Mouse (Mus musculus) CH12.LX (cell line): ENCODE measurements at regions not wholly inside any gene's neighbourhood (a gene's known extent, or its start where the extent isn't known, plus 50 kb on each side); places are given as distances from the start of the nearest gene placed in this dataset.

Experiments
- DNase-seq: peaks from one replicate; pipeline ENCODE4 v3.0.0-alpha.2; 2013; ENCODE audit errors: extremely low read depth
- H3K27ac ChIP-seq: 2 replicates; pipeline ENCODE4 v1.5.1; 2012; ENCODE audit warnings: low read depth, mild to moderate bottlenecking, control low read depth, moderate library complexity; ENCODE audit not compliant: insufficient read depth
- H3K27me3 ChIP-seq: replicated peaks from 2 replicates; pipeline ENCODE3; 2012; ENCODE audit warnings: inconsistent platforms
- H3K36me3 ChIP-seq, 2 experiments: replicated peaks in 1 of 2; 2 replicates each; pipeline versions ENCODE3 to v1.6.1; 2012; ENCODE audit warnings: inconsistent platforms in 1 of 2, low read length in 1 of 2, mild to moderate bottlenecking in 1 of 2, mixed read lengths in 1 of 2, moderate library complexity in 1 of 2; ENCODE audit not compliant: control insufficient read depth in 1 of 2, insufficient read depth in 1 of 2
- H3K4me1 ChIP-seq, 2 experiments: 2 replicates each; pipeline ENCODE4 v1.6.1; 2012; ENCODE audit warnings: inconsistent platforms in 1 of 2, moderate library complexity in 1 of 2; ENCODE audit not compliant: insufficient read depth in 2 of 2, control insufficient read depth in 1 of 2
- H3K4me2 ChIP-seq: 2 replicates; pipeline ENCODE4 v1.6.1; 2012; ENCODE audit warnings: low read depth, mild to moderate bottlenecking, control low read depth; ENCODE audit not compliant: poor library complexity, insufficient read depth, severe bottlenecking
- H3K4me3 ChIP-seq, 3 experiments: fragments of 150-350 bp in 1 of 3; sonication (generic) in 1 of 3; replicated peaks in 1 of 3; 2 replicates each; pipeline versions ENCODE3 to v1.5.1; 2011 to 2012; ENCODE audit warnings: low read depth in 2 of 3, low read length in 2 of 3, mild to moderate bottlenecking in 2 of 3, moderate library complexity in 2 of 3, control low read depth in 1 of 3, improper control_type of control experiment in 1 of 3, inconsistent platforms in 1 of 3, mixed read lengths in 1 of 3; ENCODE audit not compliant: poor library complexity in 1 of 3
- H3K79me2 ChIP-seq: replicated peaks from 2 replicates; pipeline ENCODE4 v1.6.1; 2012; ENCODE audit warnings: mild to moderate bottlenecking, moderate library complexity; ENCODE audit not compliant: control insufficient read depth, poor library complexity, insufficient read depth, severe bottlenecking; ENCODE audit errors: extremely low read depth
- H3K9ac ChIP-seq: 2 replicates; pipeline ENCODE4 v1.6.1; 2012; ENCODE audit warnings: low read depth, mild to moderate bottlenecking, control low read depth, moderate library complexity; ENCODE audit not compliant: insufficient read depth
- H3K9me3 ChIP-seq: replicated peaks from 2 replicates; pipeline ENCODE3; 2012; ENCODE audit warnings: low read length, inconsistent platforms, mixed read lengths
- ETS1 ChIP-seq: conservative IDR thresholded peaks from 2 replicates; pipeline ENCODE4 v1.6.1; 2012; ENCODE audit warnings: low read depth, mild to moderate bottlenecking, inconsistent platforms, low read length, improper control_type of control experiment, moderate library complexity
- HCFC1 ChIP-seq: IDR thresholded peaks from 2 replicates; pipeline ENCODE4 v1.6.1; 2012; ENCODE audit warnings: low read depth, mild to moderate bottlenecking, inconsistent platforms, low read length, improper control_type of control experiment
- MAX ChIP-seq: IDR thresholded peaks from 2 replicates; pipeline ENCODE4 v1.6.1; 2011; ENCODE audit warnings: low read length, improper control_type of control experiment
- PAX5 ChIP-seq: IDR thresholded peaks from 2 replicates; pipeline ENCODE4 v1.6.1; 2012; ENCODE audit warnings: low read length, inconsistent platforms, mixed read lengths
- RAD21 ChIP-seq: IDR thresholded peaks from 2 replicates; pipeline ENCODE4 v1.6.1; 2011; ENCODE audit warnings: low read depth, mild to moderate bottlenecking, low read length, improper control_type of control experiment, moderate library complexity
- RCOR1 ChIP-seq: conservative IDR thresholded peaks from 2 replicates; pipeline ENCODE4 v1.6.1; 2012; ENCODE audit warnings: low read depth, mild to moderate bottlenecking, inconsistent platforms, low read length, improper control_type of control experiment
- SMC3 ChIP-seq: IDR thresholded peaks from 2 replicates; pipeline ENCODE4 v1.6.1; 2011; ENCODE audit warnings: low read depth, low read length, improper control_type of control experiment
- TCF12 ChIP-seq: IDR thresholded peaks from 2 replicates; pipeline ENCODE4 v1.6.1; 2014; ENCODE audit warnings: low read depth, mild to moderate bottlenecking, inconsistent platforms, low read length, improper control_type of control experiment
- ZMIZ1 ChIP-seq: IDR thresholded peaks from 2 replicates; pipeline ENCODE4 v1.6.1; 2012; ENCODE audit warnings: low read depth, mild to moderate bottlenecking, inconsistent platforms, low read length, improper control_type of control experiment
- ZNF384 ChIP-seq: IDR thresholded peaks from 2 replicates; pipeline ENCODE4 v1.6.1; 2012; ENCODE audit warnings: low read depth, low read length, improper control_type of control experiment, inconsistent platforms
- dilution Hi-C: fragments of 300-500 bp; cut with MboI; formaldehyde crosslinking; loops from 2 replicates; pipeline ENCODE4 v1.14.3; 2020; ENCODE audit warnings: low sequenced_read_pairs; ENCODE audit not compliant: extremely low pct_unique_long_range_greater_than_20kb, extremely low pct_ligation_motif_present
- in situ Hi-C: fragments of 300-500 bp; cut with MboI; formaldehyde crosslinking; loops from 3 replicates; pipeline ENCODE4 v1.14.3; 2019; ENCODE audit warnings: low sequenced_read_pairs, low pct_ligation_motif_present, low pct_unique_long_range_greater_than_20kb, mixed read lengths

- no peak overlapping the region for H3K4me3 ChIP-seq
- DNase-seq, result no peak
- no peaks in the 10 kb centered on the region for H3K27me3 ChIP-seq
- no peaks in the 10 kb centered on the region for H3K36me3 ChIP-seq
- TF ChIP-seq ZMIZ1, result no peak
- TF ChIP-seq PAX5, result no peak
- TF ChIP-seq HCFC1, result no peak
- TF ChIP-seq TCF12, result no peak
- TF ChIP-seq RCOR1, result no peak
- dilution Hi-C loops (no loop called here), in situ Hi-C loops (loop anchor here (25.0 kb wide), 1 partner anchor 462 kb away; no protein-coding TSS in a partner anchor)
- no peak overlapping the region for H3K27ac ChIP-seq
- no peak overlapping the region for H3K4me2 ChIP-seq
- H3K9ac ChIP-seq, result no peak overlapping the region
- H3K4me1 ChIP-seq, result peaks cover 0 to 2% of the 10 kb centered on the region in 2 experiments; a peak in 1 of 4 replicates
- no peaks in the 10 kb centered on the region for H3K79me2 ChIP-seq
- no peaks in the 10 kb centered on the region for H3K9me3 ChIP-seq
Measured at GRCm38 (mm10) chr1:121049684-121050083, 282.7 kb downstream of the Insig2 start.

GRCm38 (mm10) chr1:121050695-121051495 is 281.5 kb downstream of the Insig2 start:
- dilution Hi-C loops, result no loop called here
- no peak overlapping the region for H3K4me3 ChIP-seq
- peaks cover 0 to 2% of the 10 kb centered on the region in 2 experiments; a peak in 1 of 4 replicates for H3K4me1 ChIP-seq
- H3K9me3 ChIP-seq, result no peaks in the 10 kb centered on the region
- H3K27me3 ChIP-seq, result no peaks in the 10 kb centered on the region
- H3K9ac ChIP-seq, result no peak overlapping the region
- no peak overlapping the region for H3K4me2 ChIP-seq
- no peaks in the 10 kb centered on the region for H3K79me2 ChIP-seq
- no peak for DNase-seq
- H3K36me3 ChIP-seq, result no peaks in the 10 kb centered on the region
- TF ChIP-seq PAX5, result no peak
- no peak for TF ChIP-seq MAX
- TF ChIP-seq ZNF384, result no peak
- no peak for TF ChIP-seq ETS1
- TF ChIP-seq HCFC1, result no peak
- no peak for TF ChIP-seq RCOR1
- TF ChIP-seq ZMIZ1, result no peak
- TF ChIP-seq, all 38 proteins: peak for 0
- in situ Hi-C loops, result loop anchor here (25.0 kb wide), 1 partner anchor 464 kb away; no protein-coding TSS in a partner anchor
- H3K27ac ChIP-seq, result no peak overlapping the region

GRCm38 (mm10) chr1:121051496-121052119 is 280.8 kb downstream of the Insig2 start:
- in situ Hi-C loops, result loop anchor here (25.0 kb wide), 1 partner anchor 464 kb away; no protein-coding TSS in a partner anchor
- dilution Hi-C loops, result no loop called here
- TF ChIP-seq SMC3 (no peak), RAD21 (no peak)

More at GRCm38 (mm10) chr1:121051496-121052119, 280.8 kb downstream of the Insig2 start:
- Histone ChIP-seq H3K36me3 (no peaks in the 10 kb centered on the region), H3K9me3 (no peaks in the 10 kb centered on the region), H3K79me2 (no peaks in the 10 kb centered on the region), H3K27ac (no peak overlapping the region), H3K4me1 (peaks cover 0 to 2% of the 10 kb centered on the region in 2 experiments; a peak in 1 of 4 replicates), H3K9ac (no peak overlapping the region), H3K4me2 (no peak overlapping the region), H3K4me3 (no peak overlapping the region), H3K27me3 (no peaks in the 10 kb centered on the region)
- no peak for DNase-seq
